Mouse (Mus musculus): Measurements from ENCODE around the gene Fate1.

Fate1 gene

DNA sequence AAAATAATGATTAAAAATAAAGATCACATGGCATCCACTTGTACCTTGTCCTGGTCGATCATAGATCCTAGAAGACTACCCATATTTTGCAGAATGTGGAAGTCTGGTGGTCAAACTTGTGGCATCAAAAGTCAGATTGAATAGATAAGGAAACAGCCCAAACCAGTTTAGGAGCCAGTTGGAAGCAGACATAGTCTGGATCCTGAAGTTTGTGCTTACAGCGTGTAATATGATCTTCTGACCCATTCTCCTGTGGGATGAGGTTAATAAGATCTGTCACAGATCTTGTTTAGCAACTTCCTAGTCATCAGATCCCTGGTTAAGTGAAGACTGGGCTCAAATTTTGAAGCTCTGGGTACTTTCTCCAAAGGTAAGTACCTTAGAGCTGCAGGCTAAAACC is at the start of gene Fate1:
Fate1 (plus strand) TSS at position 301 of the 400 bp plus-strand sequence.
- DNase-seq (ENCODE audit: low spot score) = no peak

GRCm38 (mm10) chrX:71946631-71947030 is 26.2 kb upstream of the Fate1 start:
- peak; percentile 88 for DNase-seq (ENCODE audit: low spot score)

- no peak for DNase-seq (ENCODE audit: low spot score)
These were observed 14.4 kb upstream of the Fate1 start for GRCm38 (mm10) chrX:71958366-71958765.

DNA sequence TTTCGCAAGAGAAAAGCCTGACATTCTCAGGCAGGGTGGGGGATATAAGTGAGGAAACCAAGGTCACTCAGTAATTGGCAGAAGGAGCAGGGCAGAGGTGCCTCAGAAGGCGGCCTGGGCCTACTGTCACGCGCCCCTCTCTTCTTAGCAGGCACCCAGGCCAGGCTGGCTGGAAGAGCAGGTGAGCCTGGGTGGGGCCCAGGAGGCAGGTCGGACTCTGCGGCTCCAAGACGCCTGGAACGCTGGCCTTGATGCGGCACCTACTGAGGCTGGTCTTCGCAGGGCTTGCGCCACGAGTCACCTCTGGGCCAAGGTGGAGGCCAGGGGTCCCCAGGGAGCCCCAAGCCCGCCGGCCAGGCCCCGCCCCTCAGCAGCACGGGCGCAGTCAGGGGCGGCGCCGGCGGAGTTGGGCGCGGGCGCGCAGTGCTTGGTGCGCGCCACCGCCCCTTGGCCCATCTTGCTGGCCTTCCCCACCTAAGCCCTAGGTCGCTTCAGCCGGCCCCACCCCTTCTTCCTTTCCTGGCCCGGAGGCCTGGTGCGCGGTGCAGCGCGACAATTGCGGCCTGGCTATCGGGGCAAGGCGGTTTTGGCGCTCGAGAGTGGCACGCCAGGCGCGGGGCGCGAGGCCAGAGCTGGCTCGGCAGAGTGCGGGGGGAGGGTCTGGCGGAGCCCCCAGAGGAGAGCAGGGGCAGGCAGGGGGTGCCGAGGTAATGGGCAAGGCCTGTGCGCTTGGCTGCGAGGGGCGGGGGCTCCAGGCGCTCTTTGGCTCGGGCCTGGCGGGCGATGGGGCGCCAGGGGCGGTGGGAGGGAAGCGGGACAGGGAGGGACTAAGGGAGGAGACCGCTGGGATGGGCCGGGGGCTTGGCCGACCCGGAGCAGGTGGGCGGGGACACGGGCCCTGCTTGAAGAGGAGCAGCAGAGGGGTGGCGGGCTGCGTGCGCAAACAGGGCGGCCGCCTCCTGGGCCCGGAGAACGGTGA is 10.4 kb upstream of the Fate1 start, which contains the start of gene Prrg3:
Prrg3 (plus strand) TSS at position 552 of the 979 bp plus-strand sequence.
- DNase-seq (ENCODE audit: low spot score) = no peak

DNA sequence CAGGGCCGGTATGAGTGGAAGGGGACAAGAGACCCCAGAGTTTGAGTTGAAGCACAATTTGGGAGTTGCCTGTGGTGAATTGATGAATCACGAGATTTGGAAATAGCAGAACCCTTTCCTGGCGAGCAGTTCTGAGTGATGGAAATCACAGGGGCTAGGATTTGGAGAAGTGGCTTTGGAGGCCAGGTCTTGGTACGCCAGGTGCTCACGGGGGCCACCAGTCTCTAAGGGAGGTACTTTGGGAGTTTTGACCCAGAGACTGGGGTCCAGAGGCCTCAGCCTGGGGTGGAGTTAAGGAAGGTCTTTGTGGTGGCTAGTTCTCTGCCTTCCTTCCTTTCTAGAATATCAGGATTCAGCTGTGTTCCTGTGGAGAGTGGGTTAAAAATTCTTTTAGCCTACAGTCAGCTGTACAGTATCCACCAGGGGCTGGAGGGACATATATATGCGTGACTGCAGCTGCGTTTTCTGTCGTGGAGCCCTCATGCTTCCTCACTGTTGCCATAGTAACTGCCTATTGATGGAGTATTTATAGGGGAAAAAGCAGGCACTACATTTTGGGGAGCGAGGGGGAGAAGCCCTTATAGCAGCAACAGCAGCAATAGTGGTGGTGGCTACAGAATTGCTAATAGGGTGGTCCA is 9.4 kb upstream of the Fate1 start:
- DNase-seq (ENCODE audit: low spot score) = no peak

- no peak for DNase-seq (ENCODE audit: low spot score)
These were observed 4.6 kb upstream of the Fate1 start for GRCm38 (mm10) chrX:71968216-71968615.

DNA sequence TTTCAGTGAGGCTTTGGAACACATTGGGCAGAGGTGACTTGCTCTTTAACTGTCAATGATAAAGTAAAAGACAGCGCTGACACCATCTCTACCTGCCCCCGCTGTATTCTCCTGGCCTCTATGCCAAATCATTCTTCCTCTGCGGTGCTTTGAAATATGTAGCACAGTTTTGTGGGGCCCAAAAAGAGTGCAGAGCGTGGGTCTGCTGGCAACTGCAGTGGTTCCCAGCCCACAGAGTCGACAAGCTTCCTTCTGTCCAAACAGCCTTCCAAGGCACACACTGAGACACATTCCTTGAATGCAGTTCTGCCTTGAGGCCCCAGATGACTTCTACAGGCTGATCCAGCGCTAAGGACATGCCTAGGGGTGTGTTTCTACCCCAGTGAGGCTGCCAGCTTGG is 4.0 kb upstream of the Fate1 start:
- DNase-seq (ENCODE audit: low spot score) = no peak

GRCm38 (mm10) chrX:71971325-71971724 is 1.5 kb upstream of the Fate1 start:
- DNase-seq (ENCODE audit: low spot score) = no peak

DNA sequence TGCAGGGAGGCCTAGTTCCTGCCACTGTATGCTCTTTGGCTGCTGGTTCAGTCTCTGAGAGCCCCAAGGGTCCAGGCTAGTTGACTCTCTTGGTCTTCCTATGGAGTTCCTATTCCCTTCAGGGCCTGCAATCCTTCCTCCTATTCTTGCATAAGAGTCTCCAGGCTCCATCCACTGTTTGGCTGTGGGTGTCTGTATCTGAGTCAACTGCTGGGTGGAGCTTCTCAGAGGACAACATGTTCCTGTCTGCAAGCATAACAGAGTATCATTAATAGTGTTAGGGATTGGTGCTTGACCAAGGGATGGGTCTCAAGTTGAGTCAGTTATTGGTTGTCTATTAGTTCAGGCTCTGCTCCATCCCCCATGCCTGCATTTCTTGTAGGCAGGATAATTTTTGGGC is 4.9 kb downstream of the Fate1 start:
- DNase-seq (ENCODE audit: low spot score) = peak; percentile 39

- peak; percentile 63 for DNase-seq (ENCODE audit: low spot score)
These were observed 7.7 kb downstream of the Fate1 start for GRCm38 (mm10) chrX:71980443-71980842.

GRCm38 (mm10) chrX:71981322-71981721 is 8.5 kb downstream of the Fate1 start:
- no peak for DNase-seq (ENCODE audit: low spot score)

GRCm38 (mm10) chrX:71983205-71983604 is 10.4 kb downstream of the Fate1 start:
- DNase-seq (ENCODE audit: low spot score) = peak; percentile 25

- peak; percentile 52 for DNase-seq (ENCODE audit: low spot score)
These were observed 11.0 kb downstream of the Fate1 start for GRCm38 (mm10) chrX:71983775-71984174.

DNA sequence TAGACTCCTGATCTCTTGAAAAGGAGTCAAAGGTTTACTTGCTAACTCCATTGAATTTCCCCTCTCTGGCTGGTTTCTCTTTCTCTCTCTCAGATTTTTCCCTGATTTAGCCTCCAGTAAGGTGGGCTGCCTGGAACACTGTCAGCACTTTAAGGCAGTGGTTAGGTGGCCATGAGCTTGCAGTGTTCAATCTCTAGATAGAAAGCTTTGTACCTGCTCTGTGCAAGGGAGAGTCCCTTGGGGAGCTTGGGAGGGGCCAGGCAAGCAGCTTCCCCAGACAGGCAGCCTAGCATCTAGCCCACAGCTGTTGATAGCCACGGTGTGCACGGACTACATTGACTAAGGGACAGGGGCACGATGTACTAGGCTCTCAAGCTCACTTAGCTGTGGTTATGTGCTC is 18.8 kb downstream of the Fate1 start, which contains the start of gene Cnga2:
Cnga2 (plus strand) TSS at position 301 of the 400 bp plus-strand sequence.
- DNase-seq (ENCODE audit: low spot score) = no peak

DNA sequence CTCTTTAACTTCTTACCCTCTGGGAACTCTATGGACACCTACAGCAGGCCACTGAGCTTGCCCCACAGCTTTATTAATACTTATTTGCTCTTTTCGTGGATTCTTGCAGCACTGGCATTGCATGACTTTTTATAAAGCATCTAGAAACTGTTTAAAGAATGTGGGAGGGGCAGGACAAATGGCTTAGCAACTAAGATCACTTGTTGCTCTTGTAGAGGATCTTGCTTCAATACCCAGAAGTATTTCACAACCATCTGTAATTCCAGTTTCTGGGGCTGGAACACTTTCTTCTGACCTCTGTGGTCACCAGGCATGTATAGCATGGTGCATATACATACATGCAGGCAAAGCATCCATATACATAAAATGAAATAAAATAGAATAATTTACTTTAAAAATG is 23.2 kb downstream of the Fate1 start:
- DNase-seq (ENCODE audit: low spot score) = peak; percentile 34

- no peak for DNase-seq (ENCODE audit: low spot score)
These were observed 37.1 kb downstream of the Fate1 start for GRCm38 (mm10) chrX:72009930-72010329.

GRCm38 (mm10) chrX:72012236-72012635 is 39.5 kb downstream of the Fate1 start:
- DNase-seq (ENCODE audit: low spot score) = peak; percentile 26

GRCm38 (mm10) chrX:72012804-72013203 is 40.0 kb downstream of the Fate1 start:
- DNase-seq (ENCODE audit: low spot score) = peak; percentile 65

DNA sequence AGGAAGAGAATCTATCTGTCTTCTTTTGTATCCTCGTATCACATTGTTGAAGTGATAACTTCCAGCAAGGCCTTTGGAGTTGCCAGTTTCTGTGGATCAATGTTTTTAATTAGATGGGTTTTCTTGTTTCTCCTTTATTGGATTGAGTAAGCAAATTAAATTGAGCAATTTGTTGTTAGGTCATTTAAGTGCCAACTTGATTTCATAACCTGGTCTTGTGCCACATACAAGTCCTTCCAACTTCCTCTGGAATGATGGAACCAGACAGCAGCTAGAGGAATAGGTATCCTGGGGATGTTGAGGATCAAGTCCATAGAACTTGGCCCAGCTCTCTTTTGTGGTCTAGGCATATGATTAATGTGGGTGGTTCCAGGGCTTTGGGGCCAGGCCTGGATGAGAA is 49.5 kb downstream of the Fate1 start:
- peak; percentile 63 for DNase-seq (ENCODE audit: low spot score)

- peak; percentile 24 for DNase-seq (ENCODE audit: low spot score)
These were observed 50.1 kb downstream of the Fate1 start for GRCm38 (mm10) chrX:72022750-72023398.

GRCm38 (mm10) chrX:72023542-72023941 is 50.8 kb downstream of the Fate1 start:
- no peak for DNase-seq (ENCODE audit: low spot score)
